In genomic region chr9:33760701-33761100, GRCm38 (mm10) we compare ENCODE assay signal across 25 mouse cellular contexts.
DNase-seq lines count a peak whose midpoint lies in the region; ATAC-seq and TF ChIP-seq lines count a peak whose summit lies in the region.
"Had no signal": no experiment of that assay in that cellular context is flagged by ENCODE, and none has a peak within 500 bp of the region (broad histone marks: within the 10 kb centered on the region; RNA-seq: fewer than 3 reads in every experiment).

No protein-coding gene starts in this region.

- no peak for ATAC-seq in kidney, postnatal 0 days (replicated peaks; ENCODE audit: low FRiP score, low read depth)
- peak; percentile 42; the same call in 1 of the 2 replicates for ATAC-seq in lung, embryonic 15.5 days (ENCODE audit: borderline replicate concordance, extremely low read depth, low FRiP score, low TSS enrichment)
- ATAC-seq: activated CD4-positive, CD25-positive, alpha-beta regulatory T cell, adult 4 months; CD4-positive, CD25-positive, alpha-beta regulatory T cell, adult 4 months; forebrain, embryonic 14.5 days; Patski had no signal

- no peak overlapping the region for H3K4me3 ChIP-seq in kidney, postnatal 0 days (replicated peaks; ENCODE audit: low read depth, low read length)
- H3K4me3 ChIP-seq in lung, embryonic 15.5 days = no peak overlapping the region
- H3K4me3 ChIP-seq: embryonic facial prominence, embryonic 15.5 days; erythroblast, embryonic 14.5 days; forebrain, embryonic 10.5 days; gastrocnemius, adult 2 months; heart, embryonic 12.5 days; hindbrain, embryonic 10.5 days had no signal

- H3K27ac ChIP-seq in kidney, postnatal 0 days = no peak overlapping the region
- H3K27ac ChIP-seq in lung, embryonic 15.5 days = no peak overlapping the region
- H3K27ac ChIP-seq: embryonic facial prominence, embryonic 15.5 days; forebrain, embryonic 10.5 days; gastrocnemius, adult 2 months; hindbrain, embryonic 10.5 days; hindbrain, embryonic 14.5 days had no signal

- no peak overlapping the region for H3K9ac ChIP-seq in kidney, postnatal 0 days (ENCODE audit: low read depth, low read length)
- no peak overlapping the region for H3K9ac ChIP-seq in lung, embryonic 15.5 days
- H3K9ac ChIP-seq: embryonic facial prominence, embryonic 15.5 days; heart, embryonic 12.5 days; hindbrain, embryonic 14.5 days had no signal

- no peaks in the 10 kb centered on the region for H3K36me3 ChIP-seq in kidney, postnatal 0 days (ENCODE audit: insufficient read depth, low read length)
- no peaks in the 10 kb centered on the region for H3K36me3 ChIP-seq in lung, embryonic 15.5 days
- H3K36me3 ChIP-seq: embryonic facial prominence, embryonic 15.5 days; forebrain, embryonic 10.5 days; G1E; heart, embryonic 12.5 days; hindbrain, embryonic 10.5 days had no signal

- peak; percentile 67 for DNase-seq in kidney, postnatal 0 days (ENCODE audit: low spot score)
- DNase-seq in kidney, adult 11 months = no peak
- no peak for DNase-seq in lung, postnatal 25 days (ENCODE audit: low spot score)
- DNase-seq in 3T3-L1 (ENCODE audit: low read depth, low spot score) = peak; percentile 35
- peak; percentile 74 for DNase-seq in Muller cell, postnatal 12 days (ENCODE audit: inconsistent ontology term)
- DNase-seq in embryo, embryonic 9.5 days (ENCODE audit: extremely low spot score) = no peak
- DNase-seq: adrenal gland, postnatal 14 days; B cell, adult 2 months; cerebellum, adult 11-12 months; cerebellum, adult 9-10 months; cerebellum, postnatal 25 days; gastrocnemius, adult 2 months; gastrocnemius, postnatal 25 days had no signal

- no peak for TF ChIP-seq CTCF in kidney, postnatal 0 days (IDR thresholded peaks at IDR 0.05; ENCODE audit: low read depth)

- no peaks in the 10 kb centered on the region for H3K27me3 ChIP-seq in kidney, postnatal 0 days (ENCODE audit: insufficient read depth, low read length)
- H3K27me3 ChIP-seq in lung, embryonic 15.5 days = no peaks in the 10 kb centered on the region
- H3K27me3 ChIP-seq: embryonic facial prominence, embryonic 15.5 days; heart, embryonic 12.5 days; Patski had no signal

- H3K4me2 ChIP-seq in kidney, postnatal 0 days (ENCODE audit: low read length) = no peak overlapping the region
- no peak overlapping the region for H3K4me2 ChIP-seq in lung, embryonic 15.5 days
- H3K4me2 ChIP-seq: embryonic facial prominence, embryonic 15.5 days; heart, embryonic 12.5 days; hindbrain, embryonic 14.5 days had no signal

- no peaks in the 10 kb centered on the region for H3K4me1 ChIP-seq in kidney, postnatal 0 days (replicated peaks; ENCODE audit: insufficient read depth, low read length)
- 0 out of 2 replicates have a peak, but pooled peaks cover 4% of the 10 kb centered on the region for H3K4me1 ChIP-seq in lung, embryonic 15.5 days
- H3K4me1 ChIP-seq: embryonic facial prominence, embryonic 15.5 days; forebrain, embryonic 10.5 days; heart, embryonic 12.5 days; hindbrain, embryonic 10.5 days had no signal

- no peaks in the 10 kb centered on the region for H3K9me3 ChIP-seq in kidney, postnatal 0 days (replicated peaks; ENCODE audit: low read length)
- H3K9me3 ChIP-seq in lung, embryonic 15.5 days = no peaks in the 10 kb centered on the region
- H3K9me3 ChIP-seq: embryonic facial prominence, embryonic 15.5 days; forebrain, embryonic 10.5 days; G1E; heart, embryonic 12.5 days; hindbrain, embryonic 10.5 days had no signal

Comparison
In these comparisons a context has a peak if more than half of its experiments do, and no peak if none do; other contexts are left out.
1. DNase-seq: peak in kidney, postnatal 0 days (single experiment), 3T3-L1 (single experiment) and Muller cell, postnatal 12 days (single experiment); none in kidney, adult 11 months (single experiment), lung, postnatal 25 days (single experiment) and embryo, embryonic 9.5 days (single experiment).